Mouse (Mus musculus) forebrain, postnatal 0 days (tissue): ENCODE measurements around the gene Fis1. TPM values are rescaled to one million over a fixed set of nuclear protein-coding genes. Genes with fewer than 3 reads are reported as not detected.
A peak's percentile ranks its signal among the peaks of the same experiment; 100 is the strongest.

Experiments used
- ATAC-seq: fragments of 200-750 bp; cut with Nextera tagmentation; 2 replicates; pipeline ENCODE4 v1.8.0; 2017; ENCODE audit warnings: mild to moderate bottlenecking, moderate library complexity
- DNase-seq: peaks from one replicate; pipeline ENCODE4 v3.0.0-alpha.2; 2015
- H3K27ac ChIP-seq: fragments of 300-500 bp; sonication (generic); 2 replicates; pipeline ENCODE4 v1.5.1; 2014; ENCODE audit warnings: low read depth, mild to moderate bottlenecking, antibody characterized with exemption, low read length, moderate library complexity, mixed read lengths
- H3K27me3 ChIP-seq: fragments of 300-500 bp; sonication (generic); 2 replicates; pipeline ENCODE4 v1.6.1; 2014; ENCODE audit warnings: mild to moderate bottlenecking, low read length, mixed read lengths; ENCODE audit not compliant: insufficient read depth
- H3K36me3 ChIP-seq: fragments of 300-500 bp; sonication (generic); 2 replicates; pipeline ENCODE4 v1.6.1; 2014; ENCODE audit warnings: mild to moderate bottlenecking, moderate library complexity; ENCODE audit not compliant: insufficient read depth
- H3K4me1 ChIP-seq: fragments of 300-500 bp; sonication (generic); 2 replicates; pipeline ENCODE4 v1.6.1; 2014; ENCODE audit warnings: antibody characterized with exemption; ENCODE audit not compliant: insufficient read depth
- H3K4me2 ChIP-seq: fragments of 300-500 bp; sonication (generic); 2 replicates; pipeline ENCODE4 v1.6.1; 2014; ENCODE audit warnings: low read depth, mild to moderate bottlenecking, moderate library complexity
- H3K4me3 ChIP-seq: fragments of 300-500 bp; sonication (generic); 2 replicates; pipeline ENCODE4 v1.5.1; 2014; ENCODE audit warnings: low read depth, low read length, mixed read lengths
- H3K9ac ChIP-seq: fragments of 300-500 bp; sonication (generic); 2 replicates; pipeline ENCODE4 v1.6.1; 2014; ENCODE audit warnings: mild to moderate bottlenecking
- H3K9me3 ChIP-seq: fragments of 300-500 bp; sonication (generic); 2 replicates; pipeline ENCODE4 v1.6.1; 2016; ENCODE audit warnings: low read length
- CTCF ChIP-seq: sonication (generic); IDR thresholded peaks from 2 replicates; pipeline ENCODE4 v1.5.1; 2016; ENCODE audit warnings: antibody characterized with exemption, control low read depth, low read depth
- WGBS: fragments of 180-500 bp; shearing (Covaris S2); extraction: QIAGEN DNeasy Blood & Tissue Kit; methylation state at CpG from one replicate; pipeline ENCODE4 v1.1.7; 2014; 5-methylcytosine and 5-hydroxymethylcytosine counted together
- polyA plus RNA-seq: library from polyadenylated mRNA; unstranded; fragments of >200 nt; fragmentation: Nextera tagmentation; extraction: Ambion mirVana; gene quantifications from 2 replicates; pipeline ENCODE4 v1.2.1, GENCODE M21; 2015
- total RNA-seq: library from RNA; depleted of rRNA; stranded (reverse); fragments of >200 nt; gene quantifications from 2 replicates; pipeline ENCODE4 v1.2.3, GENCODE M21; 2014

The Fis1 gene
- total and polyA plus RNA-seq, 2 experiments from 2014 or later: 221 to 377 TPM

- no peak overlapping the region for H3K4me2 ChIP-seq
- WGBS: 84% methylated on average over 4 of the region's 4 CpGs
- no peak for ATAC-seq
Measured at GRCm38 (mm10) chr5:136952153-136952552, 922 bp upstream of the Fis1 start.

GRCm38 (mm10) chr5:136953440-136953951, 421 bp downstream of the Fis1 start:
- peak overlapping the region; percentile 72 for H3K27ac ChIP-seq
- H3K9me3 ChIP-seq: no peaks in the 10 kb centered on the region
- H3K4me2 ChIP-seq: peak overlapping the region; percentile 65
- peak; percentile 58 for DNase-seq
- peaks cover 4% of the 10 kb centered on the region for H3K36me3 ChIP-seq
- no peak for TF ChIP-seq CTCF
- H3K4me1 ChIP-seq: peaks cover 9% of the 10 kb centered on the region
- ATAC-seq: no peak
- H3K9ac ChIP-seq: peak overlapping the region; percentile 62
- H3K4me3 ChIP-seq: peak overlapping the region; percentile 53
- no peaks in the 10 kb centered on the region for H3K27me3 ChIP-seq
- WGBS: under 1% methylated on average over 12 of the region's 12 CpGs

More at GRCm38 (mm10) chr5:136952153-136952552, 922 bp upstream of the Fis1 start:
- Histone ChIP-seq H3K9ac (no peak overlapping the region), H3K27ac (no peak overlapping the region), H3K4me3 (no peak overlapping the region), H3K36me3 (peaks cover 4% of the 10 kb centered on the region), H3K9me3 (no peaks in the 10 kb centered on the region), H3K27me3 (no peaks in the 10 kb centered on the region), H3K4me1 (peaks cover 9% of the 10 kb centered on the region)
- DNase-seq: no peak
- no peak for TF ChIP-seq CTCF

GRCm38 (mm10) chr5:136955622-136956021, 2.5 kb downstream of the Fis1 start:
- ATAC-seq (no peak), DNase-seq (no peak)
- Histone ChIP-seq H3K27me3 (no peaks in the 10 kb centered on the region), H3K4me3 (no peak overlapping the region), H3K4me2 (no peak overlapping the region), H3K36me3 (peaks cover 4% of the 10 kb centered on the region), H3K9ac (no peak overlapping the region), H3K27ac (no peak overlapping the region), H3K4me1 (peaks cover 9% of the 10 kb centered on the region), H3K9me3 (no peaks in the 10 kb centered on the region)
- 88% methylated on average over 4 of the region's 4 CpGs for WGBS
- no peak for TF ChIP-seq CTCF

- DNase-seq (no peak), ATAC-seq (no peak)
- Histone ChIP-seq H3K9ac (no peak overlapping the region), H3K9me3 (no peaks in the 10 kb centered on the region), H3K36me3 (peaks cover 4% of the 10 kb centered on the region), H3K27ac (no peak overlapping the region), H3K4me2 (no peak overlapping the region), H3K4me1 (peaks cover 13% of the 10 kb centered on the region), H3K27me3 (no peaks in the 10 kb centered on the region), H3K4me3 (no peak overlapping the region)
- TF ChIP-seq CTCF: no peak
- 100% methylated on average over 1 of the region's 1 CpGs for WGBS
Measured at GRCm38 (mm10) chr5:136957250-136957649, 4.2 kb downstream of the Fis1 start.

- no peak for TF ChIP-seq CTCF
- H3K36me3 ChIP-seq: peaks cover 16% of the 10 kb centered on the region
- 71% methylated on average over 5 of the region's 5 CpGs for WGBS
- no peaks in the 10 kb centered on the region for H3K9me3 ChIP-seq
- no peak for DNase-seq
- peaks cover 13% of the 10 kb centered on the region for H3K4me1 ChIP-seq
- no peak overlapping the region for H3K4me2 ChIP-seq
- no peak overlapping the region for H3K27ac ChIP-seq
- H3K4me3 ChIP-seq: no peak overlapping the region
- no peak overlapping the region for H3K9ac ChIP-seq
- no peaks in the 10 kb centered on the region for H3K27me3 ChIP-seq
- ATAC-seq: no peak
Measured at GRCm38 (mm10) chr5:136958991-136959605, 6.0 kb downstream of the Fis1 start.

GRCm38 (mm10) chr5:136960053-136960452, 7.0 kb downstream of the Fis1 start:
- Histone ChIP-seq H3K27ac (no peak overlapping the region), H3K9me3 (no peaks in the 10 kb centered on the region), H3K4me1 (peaks cover 8% of the 10 kb centered on the region; the same call in 1 of the 2 replicates), H3K36me3 (peaks cover 26% of the 10 kb centered on the region), H3K27me3 (no peaks in the 10 kb centered on the region), H3K9ac (no peak overlapping the region), H3K4me3 (no peak overlapping the region), H3K4me2 (no peak overlapping the region)
- 93% methylated on average over 6 of the region's 6 CpGs for WGBS
- ATAC-seq: no peak
- no peak for DNase-seq
- TF ChIP-seq CTCF: no peak

GRCm38 (mm10) chr5:136961334-136961982, 8.4 kb downstream of the Fis1 start:
- H3K27ac ChIP-seq: peak overlapping the region; percentile 90
- no peak for TF ChIP-seq CTCF
- WGBS: 25% methylated on average over 5 of the region's 5 CpGs
- H3K4me1 ChIP-seq: peaks cover 8% of the 10 kb centered on the region; the same call in 1 of the 2 replicates
- H3K4me2 ChIP-seq: peak overlapping the region; percentile 80
- no peaks in the 10 kb centered on the region for H3K27me3 ChIP-seq
- H3K9ac ChIP-seq: peak overlapping the region; percentile 72
- H3K9me3 ChIP-seq: no peaks in the 10 kb centered on the region
- H3K4me3 ChIP-seq: peak overlapping the region; percentile 70
- H3K36me3 ChIP-seq: peaks cover 36% of the 10 kb centered on the region
- DNase-seq (no peak), ATAC-seq (peak; percentile 32)
